Mouse (Mus musculus) lung, adult 2 months (tissue): ENCODE measurements around the gene Plxnc1.

Experiments used
- CTCF ChIP-seq: fragments of 200-500 bp; IDR thresholded peaks from 2 replicates; pipeline ENCODE4 v1.5.1; 2011; ENCODE audit warnings: mild to moderate bottlenecking, low read length, control low read depth; ENCODE audit not compliant: insufficient read depth
- POLR2A ChIP-seq: fragments of 200-500 bp; IDR thresholded peaks from 2 replicates; pipeline ENCODE4 v1.6.1; 2011; ENCODE audit warnings: low read depth, mild to moderate bottlenecking, control low read depth, low read length, borderline replicate concordance; ENCODE audit errors: extremely low read depth

- no peak for TF ChIP-seq POLR2A
- TF ChIP-seq CTCF = no peak
These were observed 33.5 kb downstream of the Plxnc1 start for GRCm38 (mm10) chr10:94911102-94911501.
